Mouse (Mus musculus): ENCODE data around the gene Nfya.

Nfya gene

DNA sequence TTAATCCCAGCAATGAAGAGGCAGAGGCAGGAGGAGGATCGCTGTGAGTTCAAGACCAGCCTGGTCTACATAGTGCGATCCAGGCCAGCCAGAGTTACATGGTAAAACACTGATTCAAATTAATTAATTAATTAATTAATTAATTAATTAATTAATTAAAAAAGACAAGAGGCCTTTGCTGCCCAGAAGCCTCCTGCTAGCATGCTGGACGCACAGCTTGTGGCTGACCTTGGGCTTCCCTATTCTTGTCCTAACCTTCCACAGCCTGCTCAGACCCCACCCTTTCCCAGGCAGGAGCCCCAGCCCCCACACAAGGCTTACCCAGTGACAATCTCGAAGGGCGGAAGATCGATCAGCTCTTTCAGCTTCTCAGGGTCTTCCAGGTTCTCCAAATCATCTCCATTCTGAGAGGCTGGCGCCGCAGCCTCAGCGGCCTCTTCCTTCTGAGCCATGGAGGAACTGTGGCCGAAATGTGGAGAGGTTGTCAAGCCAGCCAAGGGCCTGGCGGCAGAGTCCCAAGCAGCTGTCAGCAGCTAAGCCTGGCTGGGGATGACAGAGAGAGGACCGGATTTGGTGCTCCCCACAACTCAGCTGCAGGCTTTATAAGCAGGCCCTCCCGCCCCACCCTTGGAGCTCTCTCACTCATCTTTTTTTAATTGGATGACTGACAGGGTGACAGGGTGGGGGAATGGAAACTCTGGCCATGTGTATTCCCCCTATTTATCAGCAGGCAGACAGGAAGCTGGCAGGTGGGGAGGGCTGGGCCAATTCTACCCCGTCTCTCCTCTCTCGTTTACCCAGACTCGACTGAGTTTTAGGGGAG, 22.7 kb upstream of the Nfya start, which contains the start of gene Apobec2:
TSS of gene Apobec2 (minus strand) at position 773 of the 823 bp plus-strand sequence.
- intact Hi-C loops (cut with DNase I) = no loop called here

DNA sequence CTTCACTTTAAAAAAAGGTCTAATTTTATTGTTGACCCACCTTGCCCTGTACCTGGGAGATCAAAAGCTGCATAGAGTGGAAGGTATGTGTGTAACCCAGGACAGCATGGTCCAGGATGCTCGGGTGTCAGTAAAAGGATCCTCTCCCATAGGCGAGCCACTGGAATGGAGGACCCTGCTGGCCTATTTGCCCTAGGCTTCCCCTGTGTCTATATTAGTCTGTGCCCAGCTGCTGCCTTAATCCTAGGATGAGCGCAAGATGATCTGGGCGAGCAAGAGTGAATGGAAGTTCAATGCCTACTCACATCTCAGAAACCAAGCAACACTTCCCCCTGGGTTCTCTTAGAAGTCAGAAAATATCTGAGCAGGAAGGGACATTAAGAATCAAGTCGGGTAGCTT, 21.3 kb upstream of the Nfya start:
- intact Hi-C loops (cut with DNase I) = no loop called here

DNA sequence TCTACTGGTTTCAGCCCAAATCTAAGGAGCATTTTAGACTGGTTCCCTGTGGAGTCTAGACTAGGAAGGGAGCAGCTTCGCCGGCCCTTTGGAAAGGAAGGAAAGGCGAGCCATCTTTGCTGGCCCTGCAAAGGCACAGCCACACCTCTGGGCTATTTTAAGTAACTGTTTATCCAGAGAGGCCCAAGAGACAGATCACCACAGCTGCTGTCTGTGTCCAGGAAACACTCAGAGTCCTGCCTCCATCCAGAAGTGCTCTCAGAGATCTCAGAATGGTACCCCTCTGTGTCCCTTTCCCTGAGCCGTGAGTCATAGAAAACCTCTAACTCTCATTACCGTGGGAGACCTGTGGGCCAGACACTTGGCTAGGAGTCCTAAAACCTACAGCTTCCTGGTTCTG, 20.7 kb upstream of the Nfya start:
- intact Hi-C loops (cut with DNase I) = no loop called here

DNA sequence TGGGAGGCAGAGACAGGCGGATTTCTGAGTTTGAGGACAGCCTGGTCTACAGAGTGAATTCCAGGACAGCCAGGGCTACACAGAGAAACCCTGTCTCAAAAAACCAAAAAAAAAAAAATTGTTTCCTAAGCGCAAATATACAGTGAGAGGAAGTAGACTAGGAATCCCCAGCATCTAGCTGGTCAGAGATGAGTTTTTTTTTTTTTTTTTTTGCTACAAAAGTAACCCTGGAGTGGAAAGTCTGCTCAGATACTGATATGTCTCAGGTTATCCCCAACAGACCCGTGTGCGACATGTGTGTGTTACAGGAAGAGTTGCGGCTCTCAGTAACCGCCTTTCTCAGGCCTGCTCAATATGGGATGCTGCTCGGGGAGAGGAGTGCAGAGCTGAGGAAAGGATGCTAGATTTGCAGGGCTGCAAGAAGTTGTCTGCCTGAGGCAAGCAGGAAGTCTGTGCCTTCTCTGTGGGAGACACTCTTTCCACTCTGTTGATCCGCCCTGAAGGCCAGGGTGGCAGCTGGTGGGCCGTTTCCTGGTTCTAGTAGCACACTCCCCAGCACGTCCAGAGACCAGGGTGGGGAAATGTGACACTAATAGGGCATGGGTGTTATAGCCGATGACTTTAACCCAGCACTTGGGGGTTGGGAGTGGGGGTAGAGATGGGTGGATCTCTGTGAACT, 18.3 kb upstream of the Nfya start:
- intact Hi-C loops (cut with DNase I) = no loop called here

DNA sequence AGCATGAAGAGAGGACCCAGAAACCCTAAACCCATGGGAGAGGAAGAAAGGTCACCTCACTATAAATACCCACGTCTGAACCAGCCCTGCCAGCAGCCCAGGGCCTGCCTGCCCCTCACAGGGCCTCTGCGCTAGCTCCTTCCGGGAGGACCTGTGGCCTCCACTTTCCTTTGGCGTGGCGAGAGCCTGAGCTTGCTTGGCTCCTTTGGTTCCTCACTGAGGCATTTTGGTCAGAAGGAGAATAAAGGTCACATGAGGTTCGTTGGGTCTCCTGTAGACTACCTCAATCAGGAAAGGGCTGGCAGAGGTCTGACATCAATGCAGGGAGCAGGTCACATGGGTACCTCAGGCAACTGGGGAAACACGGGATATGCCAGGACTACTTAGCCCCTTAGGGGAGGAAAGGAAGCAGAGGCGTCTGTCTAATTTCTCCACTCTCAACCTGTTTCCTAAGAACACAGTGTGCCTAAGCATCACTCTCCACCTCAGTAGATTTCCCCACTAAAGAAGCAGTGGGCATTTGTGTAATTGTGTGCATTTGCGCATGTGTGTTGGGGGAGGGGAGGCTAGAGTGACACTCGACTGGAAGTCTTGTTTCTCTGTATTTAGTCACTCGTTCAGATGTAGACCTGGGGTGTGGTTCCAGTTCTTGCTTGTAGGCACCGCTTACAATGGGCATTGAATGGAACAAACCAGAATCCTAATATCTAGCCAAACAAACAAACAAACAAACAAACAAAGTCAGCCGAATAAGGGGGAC, 17.5 kb upstream of the Nfya start:
- intact Hi-C loops (cut with DNase I) = no loop called here

DNA sequence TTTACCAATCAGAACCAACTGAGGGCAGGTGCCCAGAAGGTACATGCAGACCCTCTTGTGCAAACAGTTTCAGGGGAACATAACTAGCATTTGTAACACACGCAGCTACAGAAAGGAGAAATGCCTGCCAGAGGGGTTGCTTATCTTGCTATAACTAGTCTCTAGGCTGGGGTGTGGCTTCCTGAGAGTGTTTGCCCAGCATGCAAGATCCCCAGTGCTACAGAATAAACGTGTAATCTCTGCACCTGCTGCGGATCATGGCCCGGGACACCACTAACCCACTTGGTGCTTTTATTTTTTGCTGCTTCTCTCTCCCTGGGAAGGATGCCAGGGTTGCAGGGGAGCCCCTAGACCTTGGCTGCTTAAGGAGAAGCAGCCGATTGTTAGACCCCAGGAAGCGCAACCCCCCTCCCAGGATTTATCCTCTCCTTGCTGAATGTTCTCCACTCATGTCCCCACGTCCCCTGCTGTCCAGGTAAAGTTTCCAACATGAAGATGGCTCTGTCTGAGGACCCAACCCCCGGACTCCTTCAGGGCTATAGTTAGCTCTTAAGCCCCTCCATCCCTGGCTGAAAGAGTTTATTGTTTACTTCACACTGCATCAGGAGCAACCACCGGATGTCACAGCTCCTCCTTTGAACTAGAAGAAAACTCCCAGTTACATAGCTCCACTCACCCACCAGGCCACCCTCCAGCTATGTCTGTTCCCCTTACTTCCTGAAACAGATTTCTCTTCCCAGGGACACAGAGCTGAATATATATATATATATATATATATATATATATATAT, 16.3 kb upstream of the Nfya start:
- intact Hi-C loops (cut with DNase I) = no loop called here

DNA sequence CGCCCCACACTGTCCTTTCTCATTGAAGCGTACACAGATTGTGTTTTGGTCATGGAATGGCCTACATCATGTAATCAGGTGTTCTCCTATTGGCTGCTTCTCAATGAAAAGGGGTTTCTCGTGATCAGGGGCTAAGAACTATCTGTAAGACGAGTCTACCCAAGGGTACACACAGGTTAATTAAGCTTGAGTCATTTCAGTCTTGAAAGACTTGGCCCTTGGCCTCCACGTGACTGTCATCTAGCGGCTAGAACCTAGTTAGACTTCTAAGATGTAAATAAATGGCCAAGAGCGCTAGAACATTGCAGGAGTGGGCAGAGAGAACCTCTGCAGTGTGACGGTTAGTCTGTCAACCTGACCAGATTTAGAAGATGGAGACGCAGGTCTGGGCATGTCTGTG, 14.5 kb upstream of the Nfya start:
- intact Hi-C loops (cut with DNase I) = no loop called here

DNA sequence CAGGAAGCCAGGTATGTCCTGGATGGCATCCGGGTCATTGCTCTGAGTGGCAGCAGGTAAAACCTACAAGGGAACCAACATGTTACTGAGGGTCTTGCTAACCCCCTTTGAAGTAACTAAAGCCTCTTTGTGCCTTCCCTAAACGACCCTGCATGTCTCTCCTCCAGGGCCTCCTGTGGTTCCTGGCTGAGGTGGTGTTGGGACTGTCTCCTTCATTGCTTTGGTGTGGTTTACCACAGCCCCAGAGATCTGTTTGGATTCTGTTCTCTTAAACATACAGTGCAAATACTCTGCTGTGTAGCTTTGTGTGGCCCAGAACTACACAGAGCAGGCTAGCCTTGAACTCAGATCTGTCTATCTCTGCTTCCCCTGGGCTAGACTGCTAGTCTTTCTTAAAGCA, 9.9 kb upstream of the Nfya start:
- intact Hi-C loops (cut with DNase I) = loop anchor here (5.0 kb wide), 1 partner anchor 183 kb away; no protein-coding TSS in a partner anchor

DNA sequence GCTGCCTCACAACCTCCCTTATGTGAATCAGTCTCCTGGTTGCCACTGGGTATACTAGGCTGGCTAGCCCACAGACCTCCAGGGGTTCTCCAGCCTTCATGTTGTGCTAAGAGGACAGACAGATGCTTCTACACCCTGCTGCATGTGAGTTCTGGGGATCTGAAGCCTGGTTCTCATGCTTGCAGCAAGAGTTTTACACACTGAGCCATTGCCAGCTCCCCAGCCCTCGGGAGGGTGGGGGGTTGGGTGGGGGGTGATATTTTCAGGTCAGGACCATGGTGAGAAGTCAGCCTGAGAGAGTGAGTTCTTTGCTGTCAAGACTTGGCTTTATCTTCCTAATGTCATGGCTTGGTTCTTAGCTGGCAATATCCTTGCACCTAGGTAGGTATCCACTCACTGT, 9.1 kb upstream of the Nfya start:
- intact Hi-C loops (cut with DNase I) = loop anchor here (5.0 kb wide), 1 partner anchor 184 kb away; no protein-coding TSS in a partner anchor

DNA sequence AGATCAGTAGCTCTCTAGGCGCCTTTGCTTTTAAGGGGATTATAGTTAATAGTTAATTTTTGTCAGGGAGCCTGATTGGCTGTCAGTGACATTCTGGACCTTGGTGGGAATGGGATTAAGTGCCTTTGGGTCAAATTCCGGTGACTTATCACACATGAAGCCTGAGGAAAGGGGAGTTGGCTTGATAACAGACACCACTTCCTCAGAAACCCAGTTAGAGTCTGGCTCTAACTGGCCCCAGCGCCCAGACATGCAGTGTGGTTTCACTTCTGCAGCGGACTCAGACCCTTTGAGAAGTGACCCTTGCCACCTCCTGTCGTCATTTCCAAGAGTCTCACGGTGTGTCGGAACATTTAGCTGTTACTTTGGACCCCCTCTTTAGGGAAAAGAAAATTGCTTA, 8.5 kb upstream of the Nfya start:
- intact Hi-C loops (cut with DNase I) = loop anchor here (5.0 kb wide), 1 partner anchor 184 kb away; no protein-coding TSS in a partner anchor

DNA sequence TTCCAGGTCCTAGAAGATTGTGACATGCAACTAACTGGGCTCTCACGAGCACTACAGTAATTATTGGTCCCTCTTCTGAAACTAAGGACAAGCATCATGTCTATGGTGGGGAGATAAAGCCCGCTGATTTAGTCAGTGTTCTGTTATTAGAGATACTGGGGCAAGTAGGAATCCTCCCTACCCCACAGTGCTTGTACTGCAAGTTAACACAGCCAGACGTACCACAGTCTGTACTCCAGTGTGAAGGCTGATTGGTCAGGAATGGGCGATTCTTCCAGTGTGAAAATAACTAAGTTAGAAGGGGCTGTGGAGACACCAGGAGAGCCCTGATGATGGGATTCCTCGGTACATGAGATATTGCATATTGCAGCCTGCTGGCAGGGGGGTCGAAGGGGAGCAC, 7.8 kb upstream of the Nfya start:
- intact Hi-C loops (cut with DNase I) = loop anchor here (5.0 kb wide), 1 partner anchor 185 kb away; no protein-coding TSS in a partner anchor

DNA sequence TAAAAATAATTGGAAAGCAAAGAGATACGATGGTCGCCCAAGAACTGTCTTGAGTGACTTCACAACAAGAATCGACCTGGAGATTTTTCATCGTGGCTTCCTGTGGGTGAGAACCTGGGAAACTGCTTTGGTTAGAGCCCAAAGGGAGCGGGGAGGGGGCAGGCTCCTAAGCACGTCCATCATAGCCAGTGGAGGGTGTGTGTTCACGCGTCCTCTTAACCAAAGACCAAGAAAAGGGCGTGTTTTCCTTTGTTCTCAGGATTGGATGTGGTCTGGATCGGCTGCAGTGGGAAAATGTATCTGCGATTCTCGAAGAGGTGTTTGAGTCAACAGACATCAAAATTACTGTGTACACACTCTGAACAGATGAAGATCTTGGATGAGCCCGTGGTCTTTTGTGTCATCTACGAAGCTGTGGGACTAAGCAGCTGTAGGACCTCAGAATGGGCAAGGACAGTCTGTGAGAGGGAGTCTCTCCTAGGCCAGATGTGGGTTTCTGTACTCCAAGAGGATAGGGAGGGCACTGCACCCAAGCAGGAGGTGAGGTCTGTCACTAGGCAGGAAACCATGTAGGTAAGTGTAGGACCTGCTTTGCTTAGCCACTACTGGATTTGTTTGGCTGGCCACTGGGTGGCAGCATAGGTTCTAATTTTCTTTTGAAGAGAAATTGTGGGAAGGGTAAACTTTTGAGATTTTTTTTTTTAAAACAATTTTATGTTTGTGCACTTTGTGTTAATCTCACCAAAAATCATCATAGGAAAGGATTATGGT, 6.9 kb upstream of the Nfya start:
- intact Hi-C loops (cut with DNase I) = loop anchor here (5.0 kb wide), 1 partner anchor 186 kb away; no protein-coding TSS in a partner anchor

DNA sequence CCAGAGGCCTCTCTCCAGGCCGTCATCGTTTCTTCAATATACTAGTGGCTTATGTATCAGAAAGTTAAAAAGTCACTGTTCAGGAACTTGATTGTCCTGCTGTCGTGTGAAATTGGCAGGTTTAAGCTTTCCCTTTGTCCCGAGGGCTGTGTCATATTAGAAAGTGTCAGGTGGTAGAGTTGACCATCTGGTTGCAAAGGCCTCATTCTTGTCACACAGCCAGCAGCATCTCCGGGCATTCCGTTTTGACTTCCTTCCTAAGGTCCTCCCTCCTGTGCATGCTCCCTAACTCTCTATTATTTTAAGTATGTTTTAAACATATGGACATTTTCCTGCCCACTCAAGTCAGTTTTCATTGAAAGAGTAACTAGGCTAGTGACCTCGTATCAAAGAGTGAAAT, 6.3 kb upstream of the Nfya start:
- intact Hi-C loops (cut with DNase I) = loop anchor here (5.0 kb wide), 1 partner anchor 186 kb away; no protein-coding TSS in a partner anchor

DNA sequence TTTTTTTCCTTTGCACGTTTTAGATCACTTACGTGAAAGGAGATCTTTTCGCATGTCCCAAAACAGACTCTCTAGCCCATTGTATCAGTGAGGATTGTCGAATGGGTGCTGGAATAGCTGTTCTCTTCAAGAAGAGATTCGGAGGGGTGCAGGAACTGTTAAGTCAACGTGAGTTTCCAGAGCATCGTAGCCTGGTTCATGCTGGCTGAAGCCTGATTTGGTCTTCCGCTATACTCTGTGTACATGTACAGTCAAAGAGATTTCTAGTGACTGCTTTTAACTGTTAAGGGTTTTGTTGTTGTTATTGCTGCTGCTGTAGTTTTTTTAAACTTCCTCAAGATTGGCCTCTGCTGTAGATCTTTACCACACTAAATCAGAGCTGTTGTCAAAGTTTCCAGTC, 1.5 kb upstream of the Nfya start:
- intact Hi-C loops (cut with DNase I) = no loop called here

DNA sequence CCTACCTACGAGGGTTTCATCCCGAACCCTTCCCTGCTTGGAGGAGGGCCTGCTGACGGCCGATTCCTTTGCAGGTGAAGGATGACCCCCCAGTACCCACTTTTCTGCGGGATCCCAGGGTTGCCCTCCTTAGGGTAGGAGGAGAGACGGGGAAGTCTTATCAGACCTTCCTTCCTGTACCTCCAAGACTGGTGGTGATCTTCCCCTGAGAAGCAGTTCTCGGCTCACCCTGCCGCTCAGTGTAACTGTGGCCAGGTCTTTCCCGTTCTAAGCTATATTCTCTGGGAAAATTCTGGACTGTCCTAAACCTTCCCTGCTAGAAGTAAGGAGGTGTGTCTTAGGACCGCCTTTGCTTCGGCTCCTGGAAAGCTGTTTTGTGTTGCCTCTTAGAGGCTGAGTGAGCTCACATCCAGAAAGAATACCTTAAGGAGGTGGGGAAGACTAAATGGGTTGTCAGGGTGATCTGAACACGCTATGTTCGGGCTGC, 636 bp upstream of the Nfya start:
- intact Hi-C loops (cut with DNase I) = no loop called here

DNA sequence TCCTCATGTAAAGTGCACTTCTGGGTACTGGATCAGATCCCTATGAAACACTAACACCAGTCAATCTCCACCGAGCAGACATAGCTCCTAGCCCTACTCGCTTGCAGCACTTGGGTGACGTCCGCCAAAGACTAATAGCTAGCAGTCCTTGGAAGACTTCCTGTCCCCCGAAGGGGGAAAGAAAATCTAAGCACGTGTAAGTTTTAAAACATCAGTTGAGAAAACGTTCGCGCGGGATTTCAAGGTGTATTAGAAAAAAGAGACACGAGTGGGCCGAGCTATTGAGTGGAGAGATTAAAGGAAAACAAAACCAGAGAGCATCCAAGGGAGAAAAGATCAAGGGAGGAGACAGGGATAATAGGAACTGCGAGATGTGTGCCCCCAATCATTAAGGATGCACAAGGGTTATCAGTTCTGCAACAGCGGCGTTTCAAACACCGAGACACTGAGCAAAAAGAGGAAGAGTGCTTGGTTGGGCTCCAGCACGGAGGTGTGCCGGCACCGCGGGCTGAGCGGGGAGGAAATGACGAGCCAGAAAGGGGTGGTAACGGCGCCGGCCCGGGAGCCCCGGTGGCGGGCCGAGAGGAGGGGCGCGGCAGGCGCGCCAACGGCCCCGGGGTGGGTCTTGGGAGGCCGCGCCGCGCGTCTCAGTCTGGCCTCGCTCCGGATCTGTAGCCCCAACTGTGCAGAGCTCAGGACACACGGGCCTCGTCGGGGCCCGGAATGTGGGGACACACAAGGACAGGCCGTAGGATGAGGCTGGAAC, 997 bp downstream of the Nfya start:
- intact Hi-C loops (cut with DNase I) = no loop called here

DNA sequence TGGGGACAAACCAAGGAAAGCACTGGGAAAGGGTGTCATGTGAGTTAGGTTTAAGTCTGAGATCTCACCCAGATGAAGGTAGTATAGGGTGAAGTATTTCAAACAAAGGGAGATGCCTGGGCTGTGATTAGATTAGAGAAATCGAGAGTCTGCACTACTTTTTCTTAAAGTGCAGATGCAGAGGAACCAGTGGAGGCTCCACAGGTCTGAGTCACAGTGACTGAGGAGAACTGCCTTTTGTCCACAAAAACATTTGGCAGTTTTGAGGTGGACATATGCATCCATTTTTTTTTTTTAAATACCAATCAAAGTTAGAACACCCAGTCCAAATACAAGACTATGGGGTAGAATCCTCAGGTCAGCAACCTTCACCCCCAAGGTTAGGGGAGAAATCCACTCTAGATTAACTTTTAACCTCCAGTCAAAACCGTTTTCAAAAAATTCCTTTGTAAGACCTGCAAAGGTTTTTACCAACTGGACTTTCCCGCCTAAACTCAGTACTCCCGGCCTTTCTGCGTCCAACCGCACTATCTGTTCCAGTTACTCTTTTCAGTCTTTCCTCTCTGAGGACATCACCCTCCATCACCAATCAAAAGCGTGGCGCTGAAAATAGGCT, 1.7 kb downstream of the Nfya start:
- intact Hi-C loops (cut with DNase I) = no loop called here

DNA sequence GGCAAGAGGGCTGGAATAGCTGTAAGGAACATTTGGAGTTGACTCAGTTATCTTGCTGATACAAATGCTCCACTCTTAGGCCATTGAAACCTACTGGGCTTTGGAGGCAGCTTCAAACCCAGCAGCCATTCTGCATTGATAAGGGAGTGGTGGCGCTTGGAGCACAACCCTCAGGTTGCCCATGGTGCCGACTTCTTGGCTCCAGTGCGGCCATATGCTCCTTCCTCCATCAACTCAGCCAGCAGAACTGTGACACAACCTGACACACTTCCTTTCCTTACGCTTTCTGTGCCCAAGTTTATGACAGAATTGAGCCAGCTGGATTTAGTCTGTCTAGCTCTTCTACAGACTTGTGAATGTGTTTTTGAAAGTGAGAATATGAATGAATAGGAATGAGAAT, 2.6 kb downstream of the Nfya start:
- intact Hi-C loops (cut with DNase I) = no loop called here

DNA sequence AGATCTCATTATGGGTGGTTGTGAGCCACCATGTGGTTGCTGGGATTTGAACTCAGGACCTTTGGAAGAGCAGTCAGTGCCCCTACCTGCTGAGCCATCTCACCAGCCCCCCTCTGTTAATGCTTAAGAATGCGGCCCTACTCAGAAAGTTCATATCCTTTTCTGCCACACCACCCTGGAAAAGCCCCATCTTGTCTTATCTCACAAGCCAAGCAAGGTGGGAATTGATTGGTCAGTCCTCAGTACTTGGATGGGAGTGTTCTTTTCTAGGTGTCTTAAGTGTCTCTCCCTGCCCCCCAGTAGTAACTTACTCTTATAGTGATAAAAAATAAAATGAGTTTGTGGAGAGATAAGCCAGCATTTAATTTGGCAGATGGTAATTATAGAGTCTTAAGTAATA, 5.0 kb downstream of the Nfya start:
- intact Hi-C loops (cut with DNase I) = no loop called here

Measured in adrenal gland (tissue).